Mouse (Mus musculus) kidney, adult 2 months (tissue): ENCODE results near the gene Shmt2.

Experiments
- CTCF ChIP-seq: fragments of 200-500 bp; conservative IDR thresholded peaks from 2 replicates; pipeline ENCODE4 v1.5.1; 2011; ENCODE audit warnings: low read depth, mild to moderate bottlenecking, control low read depth, low read length, moderate library complexity, mixed read lengths; ENCODE audit not compliant: insufficient read depth, insufficient read length
- POLR2A ChIP-seq: fragments of 200-500 bp; IDR thresholded peaks from one replicate; pipeline ENCODE4 v1.6.1; 2011; ENCODE audit warnings: low read depth, low read length, control low read depth

DNA sequence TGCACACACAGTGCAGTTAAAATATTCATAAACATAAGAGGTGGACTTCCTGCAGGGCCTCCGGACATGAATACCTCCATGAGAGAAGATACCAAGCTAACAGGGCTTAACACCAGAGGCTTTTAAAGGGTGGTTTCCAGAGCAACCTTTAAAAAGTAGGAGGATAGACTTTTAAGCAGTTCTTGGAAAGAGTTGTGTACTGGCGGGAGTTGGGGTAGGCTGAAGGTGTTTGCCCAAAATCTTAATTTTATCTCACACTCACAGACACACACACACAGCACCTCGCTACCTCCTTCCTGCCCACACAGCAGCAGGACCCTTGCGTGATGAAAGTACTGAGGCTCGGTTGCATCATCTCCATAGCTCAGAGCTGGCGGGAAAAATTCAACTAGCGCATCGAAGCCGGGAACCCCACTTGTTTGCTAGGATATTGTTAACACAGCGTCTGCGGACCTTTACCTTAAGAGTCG is 598 bp downstream of the Shmt2 start:
- TF ChIP-seq POLR2A = no peak
- no peak for TF ChIP-seq CTCF
